Mouse (Mus musculus): ENCODE results near the gene Carmil2. TPM values are rescaled to one million over a fixed set of nuclear protein-coding genes. Genes with fewer than 3 reads are reported as not detected.

Gene Carmil2
- 0.30 TPM for polyA plus RNA-seq (2014; fragmentation: Illumina TruSeq; extraction: RNeasy Lipid Tissue Mini Kit (QIAGEN cat#74804); ENCODE audit: low replicate concordance)

GRCm38 (mm10) chr8:105685796-105686308 lies at the start of gene Carmil2:
TSS of gene Carmil2 (plus strand) at chr8:105686274.

GRCm38 (mm10) chr8:105636963-105637510 lies 49.0 kb upstream of the Carmil2 start, which contains the start of gene Agrp:
TSS of gene Agrp (minus strand) at chr8:105637393.

DNA sequence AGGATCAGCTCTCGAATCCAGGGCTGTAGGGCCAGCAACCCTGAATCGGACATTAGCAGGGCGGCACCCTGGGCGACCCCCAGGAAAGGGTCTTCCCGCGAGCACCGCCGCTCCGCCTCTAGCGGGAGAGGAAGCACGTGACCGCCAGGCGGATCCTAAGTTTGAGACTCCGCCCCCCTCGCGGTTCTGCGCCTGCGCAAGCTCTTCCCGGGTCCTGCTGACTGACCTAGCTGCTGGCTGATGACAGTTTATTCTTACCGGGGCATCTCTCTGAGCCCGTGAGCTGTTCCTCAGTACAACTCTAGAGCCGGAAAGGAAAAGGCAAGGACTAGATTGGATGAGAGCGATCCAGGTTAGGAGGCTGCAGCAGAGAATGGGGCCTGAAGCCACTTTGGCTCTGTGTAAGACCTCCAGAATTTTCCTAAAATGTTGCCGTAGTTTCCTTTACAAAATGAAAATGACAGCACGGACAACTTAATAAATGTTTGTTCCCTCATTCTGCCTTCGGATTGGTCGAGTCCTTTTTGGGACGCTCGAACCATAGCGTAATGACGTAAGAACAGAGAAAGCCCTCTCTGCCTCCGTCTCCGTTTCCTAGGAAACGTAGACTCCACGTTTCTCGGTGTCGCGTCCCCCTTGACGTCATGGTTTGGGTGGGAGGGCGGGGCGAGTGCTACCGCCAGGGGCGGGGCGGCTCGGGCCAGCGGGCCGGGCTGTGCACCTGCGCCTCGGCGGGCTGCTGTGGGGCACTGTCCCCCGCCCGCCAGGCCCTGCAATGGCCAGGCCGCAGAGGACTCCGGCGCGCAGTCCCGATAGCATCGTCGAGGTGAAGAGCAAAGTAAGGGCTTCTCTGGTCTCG lies 15.1 kb downstream of the Carmil2 start, which contains the start of the genes Acd and Pard6a:
TSS of gene Acd (minus strand) at position 137 of the 859 bp plus-strand sequence.
TSS of gene Pard6a (plus strand) at position 183 of the 859 bp plus-strand sequence.

GRCm38 (mm10) chr8:105707498-105708403 lies 21.7 kb downstream of the Carmil2 start, which contains the start of the genes 4933405L10Rik and Enkd1:
TSS of gene 4933405L10Rik (plus strand) at chr8:105707655.
TSS of gene Enkd1 (minus strand) at chr8:105708210.

Other genes with a start within 250 kb of the Carmil2 start
- gene Tppp3, start 214.7 kb upstream of the Carmil2 start, polyA plus RNA-seq (2014; fragmentation: Illumina TruSeq; extraction: RNeasy Lipid Tissue Mini Kit (QIAGEN cat#74804); ENCODE audit: low replicate concordance) = not detected
- gene Zdhhc1, start 189.4 kb upstream of the Carmil2 start, polyA plus RNA-seq (2014; fragmentation: Illumina TruSeq; extraction: RNeasy Lipid Tissue Mini Kit (QIAGEN cat#74804); ENCODE audit: low replicate concordance) = 0.45 TPM
- 0.89 TPM for gene Hsd11b2, start 167.5 kb upstream of the Carmil2 start, polyA plus RNA-seq (2014; fragmentation: Illumina TruSeq; extraction: RNeasy Lipid Tissue Mini Kit (QIAGEN cat#74804); ENCODE audit: low replicate concordance)
- gene Atp6v0d1, start 120.2 kb upstream of the Carmil2 start, polyA plus RNA-seq (2014; fragmentation: Illumina TruSeq; extraction: RNeasy Lipid Tissue Mini Kit (QIAGEN cat#74804); ENCODE audit: low replicate concordance) = 8.5 TPM
- 0.11 TPM for gene Ripor1, start 81.0 kb upstream of the Carmil2 start, polyA plus RNA-seq (2014; fragmentation: Illumina TruSeq; extraction: RNeasy Lipid Tissue Mini Kit (QIAGEN cat#74804); ENCODE audit: low replicate concordance)
- 64.9 TPM for gene Ctcf, start 49.7 kb upstream of the Carmil2 start, polyA plus RNA-seq (2014; fragmentation: Illumina TruSeq; extraction: RNeasy Lipid Tissue Mini Kit (QIAGEN cat#74804); ENCODE audit: low replicate concordance)
- not detected for gene Agrp, start 48.9 kb upstream of the Carmil2 start, polyA plus RNA-seq (2014; fragmentation: Illumina TruSeq; extraction: RNeasy Lipid Tissue Mini Kit (QIAGEN cat#74804); ENCODE audit: low replicate concordance)
- gene Acd, start 14.8 kb downstream of the Carmil2 start, polyA plus RNA-seq (2014; fragmentation: Illumina TruSeq; extraction: RNeasy Lipid Tissue Mini Kit (QIAGEN cat#74804); ENCODE audit: low replicate concordance) = 0.85 TPM
- not detected for gene Pard6a, start 14.9 kb downstream of the Carmil2 start, polyA plus RNA-seq (2014; fragmentation: Illumina TruSeq; extraction: RNeasy Lipid Tissue Mini Kit (QIAGEN cat#74804); ENCODE audit: low replicate concordance)
- gene 4933405L10Rik, start 21.4 kb downstream of the Carmil2 start, polyA plus RNA-seq (2014; fragmentation: Illumina TruSeq; extraction: RNeasy Lipid Tissue Mini Kit (QIAGEN cat#74804); ENCODE audit: low replicate concordance) = not detected
- not detected for gene Enkd1, start 21.9 kb downstream of the Carmil2 start, polyA plus RNA-seq (2014; fragmentation: Illumina TruSeq; extraction: RNeasy Lipid Tissue Mini Kit (QIAGEN cat#74804); ENCODE audit: low replicate concordance)
- 0.22 TPM for gene Gfod2, start 72.4 kb downstream of the Carmil2 start, polyA plus RNA-seq (2014; fragmentation: Illumina TruSeq; extraction: RNeasy Lipid Tissue Mini Kit (QIAGEN cat#74804); ENCODE audit: low replicate concordance)
- gene Ranbp10, start 141.1 kb downstream of the Carmil2 start, polyA plus RNA-seq (2014; fragmentation: Illumina TruSeq; extraction: RNeasy Lipid Tissue Mini Kit (QIAGEN cat#74804); ENCODE audit: low replicate concordance) = 3.2 TPM
- not detected for gene Tsnaxip1, start 141.5 kb downstream of the Carmil2 start, polyA plus RNA-seq (2014; fragmentation: Illumina TruSeq; extraction: RNeasy Lipid Tissue Mini Kit (QIAGEN cat#74804); ENCODE audit: low replicate concordance)
- gene Cenpt, start 167.0 kb downstream of the Carmil2 start, polyA plus RNA-seq (2014; fragmentation: Illumina TruSeq; extraction: RNeasy Lipid Tissue Mini Kit (QIAGEN cat#74804); ENCODE audit: low replicate concordance) = 1.1 TPM
- gene Thap11, start 168.9 kb downstream of the Carmil2 start, polyA plus RNA-seq (2014; fragmentation: Illumina TruSeq; extraction: RNeasy Lipid Tissue Mini Kit (QIAGEN cat#74804); ENCODE audit: low replicate concordance) = 4.3 TPM
- gene Nutf2, start 174.3 kb downstream of the Carmil2 start, polyA plus RNA-seq (2014; fragmentation: Illumina TruSeq; extraction: RNeasy Lipid Tissue Mini Kit (QIAGEN cat#74804); ENCODE audit: low replicate concordance) = 40.2 TPM
- gene Edc4, start 194.6 kb downstream of the Carmil2 start, polyA plus RNA-seq (2014; fragmentation: Illumina TruSeq; extraction: RNeasy Lipid Tissue Mini Kit (QIAGEN cat#74804); ENCODE audit: low replicate concordance) = 1.5 TPM
- gene Nrn1l, start 207.3 kb downstream of the Carmil2 start, polyA plus RNA-seq (2014; fragmentation: Illumina TruSeq; extraction: RNeasy Lipid Tissue Mini Kit (QIAGEN cat#74804); ENCODE audit: low replicate concordance) = not detected
- 0.52 TPM for gene Pskh1, start 214.2 kb downstream of the Carmil2 start, polyA plus RNA-seq (2014; fragmentation: Illumina TruSeq; extraction: RNeasy Lipid Tissue Mini Kit (QIAGEN cat#74804); ENCODE audit: low replicate concordance)
- 24.9 TPM for gene Ctrl, start 247.6 kb downstream of the Carmil2 start, polyA plus RNA-seq (2014; fragmentation: Illumina TruSeq; extraction: RNeasy Lipid Tissue Mini Kit (QIAGEN cat#74804); ENCODE audit: low replicate concordance)